Mouse (Mus musculus) brain, embryonic 14.5 days (tissue): ENCODE data around the gene Cwf19l1. TPM values are rescaled to one million over a fixed set of nuclear protein-coding genes. Genes with fewer than 3 reads are reported as not detected.

Experiments
- DNase-seq: peaks from one replicate; pipeline ENCODE4 v3.0.0-alpha.2; 2011; ENCODE audit warnings: low read depth
- CTCF ChIP-seq: fragments of 200-500 bp; IDR thresholded peaks from 2 replicates; pipeline ENCODE4 v1.5.1; 2012; ENCODE audit warnings: inconsistent platforms, mild to moderate bottlenecking, moderate library complexity, borderline replicate concordance; ENCODE audit not compliant: insufficient read depth, insufficient read length; ENCODE audit errors: extremely low read depth
- POLR2A ChIP-seq: fragments of 200-500 bp; IDR thresholded peaks from 2 replicates; pipeline ENCODE4 v1.6.1; 2012; ENCODE audit warnings: mild to moderate bottlenecking, inconsistent platforms, borderline replicate concordance; ENCODE audit not compliant: poor library complexity, insufficient read depth, insufficient read length, severe bottlenecking; ENCODE audit errors: extremely low read depth
- polyA plus RNA-seq: library from polyadenylated mRNA; depleted of rRNA; stranded (reverse); fragments of >200 nt; gene quantifications from 2 replicates; pipeline ENCODE4 v1.2.3, GENCODE M21; 2012; rRNA removed

The Cwf19l1 gene
- polyA plus RNA-seq, result 30.7 and 31.7 TPM in 2 replicates

GRCm38 (mm10) chr19:44135072-44135959, at the start of gene Cwf19l1:
Gene Cwf19l1, minus strand, starts transcription at chr19:44135876.
- peak; percentile 97 for DNase-seq
- TF ChIP-seq CTCF (no peak), POLR2A (peak; percentile 64; the same call in 1 of the 2 replicates)

DNA sequence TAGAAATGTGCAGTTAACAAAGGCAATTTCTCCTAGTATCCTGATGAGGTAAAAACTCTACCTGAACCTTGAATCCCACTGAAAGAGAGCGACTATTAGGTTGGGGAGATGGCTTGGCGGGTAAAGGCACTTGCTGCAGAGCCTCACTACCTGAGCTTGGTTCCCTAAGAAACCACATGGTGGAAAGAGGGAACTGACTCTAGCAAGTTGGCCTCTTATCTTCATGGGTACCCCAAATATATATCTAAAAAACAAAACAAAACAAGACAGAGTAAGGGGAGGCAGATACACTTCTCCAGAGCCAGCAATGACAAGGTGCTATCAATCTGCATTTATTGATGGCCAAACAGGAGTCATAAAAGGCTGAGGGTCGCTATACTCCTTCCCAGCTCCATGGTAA, 48.3 kb upstream of the Cwf19l1 start:
- no peak for DNase-seq
- TF ChIP-seq CTCF, result no peak
- TF ChIP-seq POLR2A, result no peak

GRCm38 (mm10) chr19:44180502-44180901, 44.8 kb upstream of the Cwf19l1 start:
- no peak for DNase-seq
- TF ChIP-seq CTCF, result no peak
- TF ChIP-seq POLR2A, result no peak

DNA sequence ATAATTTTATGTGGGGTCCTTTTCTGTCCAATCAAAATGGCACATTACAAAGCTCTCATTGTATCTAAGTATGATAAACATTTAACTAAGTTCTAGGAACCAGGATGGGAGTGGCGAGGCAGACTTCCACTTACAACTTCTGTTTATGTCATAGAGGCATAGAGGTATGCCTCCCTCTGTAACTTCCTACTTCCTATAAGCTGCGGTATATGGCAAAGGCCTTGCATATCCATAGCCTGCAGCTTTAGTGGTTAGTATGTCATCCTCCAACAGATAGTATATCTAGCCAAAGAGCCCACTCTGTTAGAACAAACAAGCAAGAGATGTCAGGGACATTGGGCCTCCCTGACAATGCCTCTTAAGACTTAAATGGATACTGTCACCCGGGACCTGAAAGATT, 41.1 kb upstream of the Cwf19l1 start:
- TF ChIP-seq CTCF, result no peak
- no peak for TF ChIP-seq POLR2A
- no peak for DNase-seq

DNA sequence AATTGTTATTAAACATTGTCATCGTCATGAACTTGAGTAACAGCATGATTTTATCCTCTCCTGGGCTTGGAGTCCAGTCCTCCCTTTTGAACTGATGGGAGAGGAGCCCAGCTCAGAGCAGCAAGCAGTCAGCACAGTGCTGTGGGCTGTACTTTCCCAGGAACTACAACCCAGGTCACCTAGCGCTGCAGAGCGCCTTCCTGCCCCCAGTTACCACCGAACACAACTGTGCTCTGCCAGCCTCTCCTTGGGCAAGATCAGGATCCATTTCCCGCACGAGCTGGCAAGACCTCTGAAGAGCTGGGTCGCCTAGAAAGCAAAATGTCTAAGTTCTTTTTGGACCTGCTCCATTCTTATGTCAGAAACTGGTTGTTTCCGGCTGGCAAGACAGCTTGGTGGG, 39.2 kb upstream of the Cwf19l1 start:
- TF ChIP-seq CTCF (no peak), POLR2A (no peak)
- no peak for DNase-seq

- peak; percentile 54 for DNase-seq
- TF ChIP-seq CTCF (peak; percentile 54; the same call in 1 of the 2 replicates), POLR2A (no peak)
Observed at GRCm38 (mm10) chr19:44161515-44161914, 25.8 kb upstream of the Cwf19l1 start.

- TF ChIP-seq CTCF (no peak), POLR2A (no peak)
- DNase-seq, result no peak
Observed at GRCm38 (mm10) chr19:44159386-44159785, 23.7 kb upstream of the Cwf19l1 start.

- no peak for TF ChIP-seq CTCF
- TF ChIP-seq POLR2A, result no peak
- no peak for DNase-seq
Observed at GRCm38 (mm10) chr19:44157005-44157404, 21.3 kb upstream of the Cwf19l1 start.

DNA sequence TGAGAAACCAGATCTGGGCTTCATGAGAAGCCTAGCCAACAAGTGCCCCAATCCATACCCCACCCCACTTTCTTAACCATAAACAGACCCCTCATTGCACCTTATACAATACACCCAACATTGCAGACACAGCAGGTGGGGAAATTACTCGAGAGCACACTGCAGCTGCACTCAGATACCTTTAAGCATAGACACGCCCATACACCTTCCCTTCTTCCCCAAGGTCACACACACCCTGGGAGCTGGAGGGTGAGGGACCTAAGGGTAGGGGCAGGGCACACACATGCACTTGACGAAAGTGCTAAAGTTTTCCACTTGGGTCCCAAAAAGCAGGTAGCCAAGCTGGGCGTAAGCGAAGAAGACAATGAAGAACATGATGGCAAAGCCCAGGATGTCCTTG, 18.1 kb upstream of the Cwf19l1 start:
- no peak for DNase-seq
- no peak for TF ChIP-seq POLR2A
- TF ChIP-seq CTCF, result no peak

GRCm38 (mm10) chr19:44148991-44149390, 13.3 kb upstream of the Cwf19l1 start:
- no peak for DNase-seq

GRCm38 (mm10) chr19:44148345-44148744, 12.7 kb upstream of the Cwf19l1 start:
- DNase-seq, result no peak
- TF ChIP-seq CTCF (no peak), POLR2A (no peak)

More at GRCm38 (mm10) chr19:44148991-44149390, 13.3 kb upstream of the Cwf19l1 start:
- TF ChIP-seq CTCF (no peak), POLR2A (no peak)

DNA sequence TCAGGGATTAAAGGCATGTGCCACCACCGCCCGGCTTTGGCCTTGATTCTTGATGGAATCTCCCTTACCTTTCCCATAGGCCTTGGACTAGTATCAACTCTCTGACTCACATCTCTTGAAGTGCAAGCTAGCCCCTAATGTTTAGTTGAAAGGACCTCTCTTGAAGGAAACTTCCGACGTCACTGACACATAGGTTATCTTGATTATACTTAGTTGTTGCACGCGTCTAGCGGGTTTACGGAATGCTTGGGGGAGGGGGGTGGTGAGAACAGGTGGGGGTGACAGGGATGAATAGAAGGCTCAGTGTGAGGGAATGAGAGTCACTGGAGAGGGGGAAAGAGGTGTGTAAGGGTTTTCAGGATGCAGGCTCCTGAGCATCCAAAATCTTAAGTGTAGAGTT, 11.3 kb upstream of the Cwf19l1 start:
- DNase-seq, result no peak
- no peak for TF ChIP-seq POLR2A
- no peak for TF ChIP-seq CTCF
